Mouse (Mus musculus) spleen, embryonic (tissue): Measurements from ENCODE around the gene Cdh4.

Experiments
- CTCF ChIA-PET: fragments of 350-600 bp; sonication (Branson Sonifier 250); formaldehyde crosslinking; loops from one replicate; lab custom pipeline; 2022; lab: Charles Lee

Cdh4 gene

GRCm38 (mm10) chr2:179467839-179468445 is 25.7 kb downstream of the Cdh4 start:
- CTCF ChIA-PET, result no interaction called here

- CTCF ChIA-PET, result no interaction called here
Measured at GRCm38 (mm10) chr2:179476622-179477021, 34.4 kb downstream of the Cdh4 start.

GRCm38 (mm10) chr2:179480800-179481200 is 38.6 kb downstream of the Cdh4 start:
- CTCF ChIA-PET, result no interaction called here

GRCm38 (mm10) chr2:179481363-179481762 is 39.1 kb downstream of the Cdh4 start:
- CTCF ChIA-PET, result no interaction called here

- CTCF ChIA-PET, result no interaction called here
Measured at GRCm38 (mm10) chr2:179488526-179489139, 46.4 kb downstream of the Cdh4 start.

GRCm38 (mm10) chr2:179491891-179492290 is 49.7 kb downstream of the Cdh4 start:
- CTCF ChIA-PET, result no interaction called here

DNA sequence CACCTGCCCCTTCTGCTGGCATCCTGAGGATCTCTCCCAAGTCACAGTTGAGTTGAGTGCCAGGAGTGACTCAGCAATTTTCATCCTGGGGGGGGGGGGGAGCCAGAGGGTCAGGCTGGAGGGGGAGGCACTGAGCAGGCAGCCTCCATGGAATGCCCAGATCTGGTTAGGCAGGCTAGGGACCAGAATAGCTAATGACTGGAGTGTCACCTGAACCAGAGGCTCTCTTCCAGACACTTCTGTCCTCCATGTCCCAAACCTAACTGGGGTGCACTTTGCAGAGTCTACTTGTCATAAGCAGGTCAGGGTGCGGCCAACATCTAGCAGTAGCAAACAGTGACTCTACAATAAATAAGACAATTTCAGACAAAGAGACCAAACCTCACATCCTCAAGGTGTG is 52.0 kb downstream of the Cdh4 start:
- CTCF ChIA-PET, result no interaction called here

GRCm38 (mm10) chr2:179510439-179510838 is 68.2 kb downstream of the Cdh4 start:
- CTCF ChIA-PET, result no interaction called here

- CTCF ChIA-PET, result no interaction called here
Measured at GRCm38 (mm10) chr2:179516559-179516958, 74.3 kb downstream of the Cdh4 start.

DNA sequence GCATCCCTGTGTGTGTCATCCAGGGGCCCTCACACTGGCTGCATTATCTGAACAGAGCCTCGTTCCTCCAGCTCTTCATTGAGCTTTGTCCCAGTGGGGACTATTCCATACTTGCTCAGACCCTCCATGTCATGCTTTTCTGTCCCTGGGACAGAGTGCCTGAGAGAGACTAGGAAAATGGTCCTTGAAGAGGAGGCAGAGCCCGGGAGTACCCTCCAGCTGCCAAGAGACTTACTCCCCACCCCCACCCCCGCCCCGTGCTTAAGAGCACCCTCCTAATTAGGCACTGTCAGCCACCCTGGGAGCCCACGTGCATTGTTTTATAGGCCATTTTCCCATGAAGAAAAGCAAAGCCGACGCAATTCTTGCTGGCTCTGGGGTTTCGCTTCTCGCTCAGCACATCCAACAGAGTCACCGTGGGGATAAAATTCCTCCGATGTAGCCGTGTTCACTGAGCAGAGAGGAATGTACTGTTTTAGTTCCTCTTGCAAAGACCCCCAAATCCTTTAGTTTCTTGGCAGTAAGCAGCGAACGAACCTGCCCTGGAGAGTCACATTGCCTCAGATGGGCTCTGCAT is 76.3 kb downstream of the Cdh4 start:
- CTCF ChIA-PET, result no interaction called here

GRCm38 (mm10) chr2:179519161-179519560 is 76.9 kb downstream of the Cdh4 start:
- CTCF ChIA-PET, result no interaction called here

DNA sequence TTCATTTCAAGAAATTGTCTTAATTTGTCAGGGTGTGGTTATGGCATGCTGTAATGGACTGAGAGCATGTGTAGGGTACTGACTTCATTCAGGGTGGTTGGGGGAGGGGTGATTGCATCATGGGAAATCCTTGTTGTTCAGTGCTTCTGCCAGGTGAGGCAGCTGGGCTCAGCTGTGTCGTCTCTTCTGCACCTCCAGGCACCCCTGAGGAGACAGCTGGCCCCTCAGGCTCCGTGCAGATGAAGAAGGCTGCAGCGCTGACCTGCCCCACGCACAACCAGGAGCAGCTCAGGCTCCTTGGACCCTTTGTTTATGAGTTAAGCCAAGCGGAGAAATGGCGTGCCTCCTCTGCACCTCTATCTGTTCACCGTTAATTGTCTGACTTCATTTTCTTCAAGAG is 77.7 kb downstream of the Cdh4 start:
- CTCF ChIA-PET, result no interaction called here

DNA sequence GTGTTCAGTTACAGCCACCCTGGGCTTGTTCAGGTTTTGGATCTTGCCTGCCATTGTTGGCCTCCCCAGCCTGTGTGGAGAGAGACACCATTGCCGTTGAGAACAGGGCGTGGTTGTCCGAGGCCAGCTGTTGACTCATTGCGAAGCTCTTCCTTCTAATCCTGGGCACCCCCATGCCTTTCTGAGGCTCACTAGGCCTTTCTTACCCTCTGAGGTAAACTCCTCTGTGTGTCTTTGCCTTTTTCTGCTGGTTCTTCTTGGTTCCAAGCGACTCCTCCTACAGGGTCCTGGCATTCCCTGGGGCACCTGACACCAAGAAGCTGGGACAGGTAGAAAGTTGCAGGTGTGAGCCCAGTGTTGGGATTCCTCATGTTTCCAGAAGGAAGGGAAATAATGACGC is 78.7 kb downstream of the Cdh4 start:
- CTCF ChIA-PET, result no interaction called here

DNA sequence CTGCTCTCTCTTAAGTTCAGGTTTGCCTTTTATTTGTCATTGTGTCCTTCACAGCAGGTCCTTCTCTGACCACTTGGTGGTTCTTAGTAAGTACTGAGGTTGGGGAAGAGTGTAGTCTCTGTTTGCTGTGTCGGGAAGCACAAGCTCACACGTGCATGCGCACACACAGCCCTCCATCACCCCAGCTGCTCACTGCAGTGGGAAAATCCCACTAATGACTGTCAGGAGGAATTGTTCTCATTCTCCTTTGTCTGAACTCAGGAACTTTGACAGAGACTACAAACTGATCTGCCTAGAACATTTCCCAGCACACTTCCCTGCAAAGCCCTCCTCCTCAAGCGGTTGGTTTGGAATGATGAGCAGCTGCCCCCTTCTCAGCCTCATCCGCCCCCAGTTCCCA is 79.2 kb downstream of the Cdh4 start:
- CTCF ChIA-PET, result no interaction called here

DNA sequence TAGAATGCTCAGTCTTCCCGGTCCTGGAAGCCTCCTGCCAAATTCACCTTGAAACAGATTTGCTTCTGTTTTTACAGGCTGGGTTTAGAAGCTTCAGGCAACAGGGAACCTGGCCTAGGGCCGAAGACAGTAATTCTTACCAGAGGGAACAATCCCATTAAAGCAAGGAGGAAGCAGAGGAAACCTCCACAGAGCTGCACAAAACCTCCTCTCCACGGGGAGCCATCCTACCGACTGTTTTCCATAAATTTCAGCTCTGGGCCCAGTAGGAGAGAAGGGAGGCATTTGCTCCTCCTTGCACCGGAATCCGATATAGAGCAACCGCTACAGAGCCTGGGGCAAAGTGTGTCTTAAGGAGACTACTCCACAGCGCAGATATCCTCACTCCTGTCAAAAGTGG is 79.9 kb downstream of the Cdh4 start:
- CTCF ChIA-PET, result no interaction called here

DNA sequence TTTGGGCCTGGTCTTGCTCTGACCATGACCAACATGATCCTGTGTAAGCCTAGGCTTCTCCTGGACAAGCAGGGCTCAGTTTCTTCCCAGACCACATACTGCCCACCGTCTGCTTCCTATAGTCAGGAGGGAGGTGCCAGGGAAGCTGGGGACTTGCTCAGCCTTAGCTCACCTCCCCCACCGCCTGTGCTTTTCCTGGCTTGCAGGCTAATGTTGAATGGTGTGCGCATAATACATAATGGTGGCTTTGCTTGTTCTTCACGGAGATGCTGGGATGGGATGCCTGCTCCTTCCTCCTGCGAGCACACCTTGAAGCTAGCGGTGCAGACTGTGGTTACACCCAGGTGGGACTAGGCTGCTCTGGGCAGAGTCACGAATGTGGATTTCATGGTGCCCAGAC is 84.7 kb downstream of the Cdh4 start:
- CTCF ChIA-PET, result no interaction called here

DNA sequence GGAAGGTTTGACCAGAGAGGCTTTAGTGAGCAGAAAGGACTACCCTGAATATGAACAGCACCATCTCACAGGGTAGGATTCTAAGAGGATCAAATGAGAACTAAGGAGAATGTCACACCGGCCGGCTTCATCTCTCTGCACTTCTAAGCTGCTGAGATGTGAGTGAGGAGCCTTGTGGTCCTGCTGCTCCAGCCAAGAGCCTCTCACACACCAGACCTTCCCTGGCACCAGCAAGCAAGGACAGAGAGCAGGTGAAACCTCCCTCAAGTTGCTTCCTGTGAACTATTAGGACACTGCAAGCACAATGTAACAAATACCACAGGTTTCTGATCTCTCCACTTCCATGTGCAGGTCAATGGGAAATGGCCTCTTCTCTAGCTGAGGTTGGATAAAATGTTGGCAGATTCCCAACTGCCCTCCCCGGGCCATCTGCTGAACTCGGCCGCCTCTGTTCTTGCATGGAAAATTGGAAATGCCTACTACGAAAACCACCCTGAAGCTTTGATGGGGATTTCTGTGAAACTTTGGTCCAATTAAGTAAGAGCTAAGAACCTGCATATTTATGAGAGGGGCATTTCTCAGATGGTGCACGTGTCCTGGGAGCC is 88.3 kb downstream of the Cdh4 start:
- CTCF ChIA-PET, result no interaction called here

DNA sequence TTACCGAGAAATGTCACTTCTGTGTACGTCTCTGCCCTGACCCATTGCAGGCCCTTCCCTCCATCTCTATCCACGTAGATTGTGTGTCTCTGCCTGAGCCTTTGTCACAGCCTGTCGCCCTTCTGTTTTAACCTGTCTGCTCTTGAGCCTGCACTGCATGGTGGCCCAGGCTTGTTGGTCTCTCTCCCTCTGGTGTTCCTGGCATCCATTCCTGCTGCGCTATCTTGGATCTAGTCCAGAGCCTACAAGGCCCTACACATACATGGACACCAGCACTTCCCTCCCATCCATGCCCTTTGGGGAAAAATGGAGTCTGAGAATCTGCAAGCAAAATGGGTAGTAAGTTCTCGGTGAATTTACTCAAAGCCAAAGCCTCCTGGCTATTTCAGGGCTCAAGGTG is 91.0 kb downstream of the Cdh4 start:
- CTCF ChIA-PET, result no interaction called here

- CTCF ChIA-PET, result no interaction called here
Measured at GRCm38 (mm10) chr2:179533881-179534280, 91.7 kb downstream of the Cdh4 start.

GRCm38 (mm10) chr2:179535204-179535603 is 93.0 kb downstream of the Cdh4 start:
- CTCF ChIA-PET, result no interaction called here

- CTCF ChIA-PET, result interaction anchor here (0.7 kb wide), 1 partner anchor 32 kb away, joined by 11 read pairs; no protein-coding TSS in a partner anchor
Measured at GRCm38 (mm10) chr2:179536762-179537161, 94.5 kb downstream of the Cdh4 start.

DNA sequence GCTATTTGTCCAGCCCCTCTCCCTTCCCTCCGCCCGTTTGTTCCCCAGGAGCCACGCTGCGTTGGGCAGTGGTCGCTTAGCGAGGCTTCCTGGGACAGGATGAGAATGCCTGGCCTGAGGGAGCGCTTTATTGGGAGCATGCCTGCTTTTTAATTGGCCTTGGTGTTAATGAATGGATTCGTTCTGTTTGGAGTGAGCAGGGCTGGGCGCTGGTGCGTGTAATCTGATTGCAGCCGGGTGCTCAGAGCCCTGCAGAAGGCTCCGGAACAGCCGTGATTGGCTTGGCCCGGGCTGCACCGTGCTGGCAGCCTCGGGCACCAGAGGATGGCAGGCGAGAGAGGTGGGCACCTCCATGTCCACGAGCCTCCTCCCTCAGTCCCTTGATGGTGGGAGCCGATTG is 95.2 kb downstream of the Cdh4 start:
- CTCF ChIA-PET, result interaction anchor here (0.7 kb wide), 1 partner anchor 31 kb away, joined by 11 read pairs; no protein-coding TSS in a partner anchor
